15 mouse cellular contexts compared by ENCODE assay signal in genomic region chr4:84018135-84018534, GRCm38 (mm10).
A peak's percentile ranks its signal among the peaks of the same experiment; 100 is the strongest.
DNase-seq lines count a peak whose midpoint lies in the region; ATAC-seq and TF ChIP-seq lines count a peak whose summit lies in the region.
"Had no signal": no experiment of that assay in that cellular context is flagged by ENCODE, and none has a peak within 500 bp of the region (broad histone marks: within the 10 kb centered on the region; RNA-seq: fewer than 3 reads in every experiment).

No protein-coding gene starts in this region.

- H3K9me3 ChIP-seq in heart, embryonic 10.5 days = no peaks in the 10 kb centered on the region
- no peaks in the 10 kb centered on the region for H3K9me3 ChIP-seq in stomach, postnatal 0 days (ENCODE audit: control insufficient read depth, low read length)

- no peak for TF ChIP-seq EP300 in stomach, postnatal 0 days (optimal IDR thresholded peaks at IDR 0.05)

- no peak overlapping the region for H3K4me3 ChIP-seq in heart, embryonic 10.5 days
- H3K4me3 ChIP-seq in stomach, postnatal 0 days (ENCODE audit: low read depth, low read length) = no peak overlapping the region

- TF ChIP-seq CTCF in stomach, postnatal 0 days (IDR thresholded peaks at IDR 0.05; ENCODE audit: low read depth) = no peak

- H3K27me3 ChIP-seq in heart, embryonic 10.5 days (ENCODE audit: insufficient read depth, poor library complexity, severe bottlenecking) = 0 out of 2 replicates have a peak, but pooled peaks cover 3% of the 10 kb centered on the region
- no peaks in the 10 kb centered on the region for H3K27me3 ChIP-seq in stomach, postnatal 0 days (ENCODE audit: control insufficient read depth, insufficient read depth, low read length)
- H3K27me3 ChIP-seq: Patski had no signal

- no peak; the same call in 1 of the 2 replicates for ATAC-seq in stomach, postnatal 0 days (ENCODE audit: low FRiP score, low TSS enrichment)
- ATAC-seq: hindbrain, postnatal 0 days; liver, postnatal 0 days; Patski had no signal

- peaks cover 27% of the 10 kb centered on the region for H3K4me1 ChIP-seq in heart, embryonic 10.5 days
- H3K4me1 ChIP-seq in stomach, postnatal 0 days (replicated peaks; ENCODE audit: control insufficient read depth, insufficient read depth) = no peaks in the 10 kb centered on the region; the same call in 1 of the 2 replicates

- H3K4me2 ChIP-seq in stomach, postnatal 0 days (replicated peaks; ENCODE audit: low read depth) = no peak overlapping the region

- DNase-seq in heart, embryonic 10.5 days (ENCODE audit: low spot score) = no peak
- no peak for DNase-seq in heart, postnatal 4 days
- peak; percentile 2 for DNase-seq in lung, postnatal 14 days
- no peak for DNase-seq in lung, adult 18-20 months
- peak; percentile 12 to 23 for DNase-seq in heart, postnatal 14 days
- DNase-seq in stomach, postnatal 0 days (ENCODE audit: low spot score) = no peak
- no peak for DNase-seq in cerebellum, postnatal 25 days
- DNase-seq in frontal cortex, postnatal 25 days (ENCODE audit: low spot score in 2 of 2) = no peak
- DNase-seq: adrenal gland, postnatal 36 days; B cell, adult 2 months; cerebellum, adult 9-11 months; layer of hippocampus, postnatal 36 days; liver, postnatal 0 days had no signal

- intact Hi-C loops in heart, postnatal 14 days (cut with DNase I) = loop anchor here (10.0 kb wide), 1 partner anchor 223 kb away; no protein-coding TSS in a partner anchor

- H3K36me3 ChIP-seq in heart, embryonic 10.5 days = no peaks in the 10 kb centered on the region
- H3K36me3 ChIP-seq in stomach, postnatal 0 days (ENCODE audit: control insufficient read depth, insufficient read depth, low read length) = no peaks in the 10 kb centered on the region

- peak overlapping the region; percentile 39 for H3K27ac ChIP-seq in heart, embryonic 10.5 days
- peak overlapping the region; percentile 40; the same call in 1 of the 2 replicates for H3K27ac ChIP-seq in stomach, postnatal 0 days (replicated peaks)
- H3K27ac ChIP-seq: hindbrain, postnatal 0 days had no signal

- 70% methylated on average over 7 of the region's 7 CpGs for WGBS in heart, embryonic 10.5 days
- WGBS in stomach, postnatal 0 days = 44% methylated on average over 7 of the region's 7 CpGs

- H3K9ac ChIP-seq in stomach, postnatal 0 days (ENCODE audit: low read length) = no peak overlapping the region; the same call in 1 of the 2 replicates
- H3K9ac ChIP-seq: liver, postnatal 0 days had no signal

Comparison
In these comparisons a context has a peak if more than half of its experiments do, and no peak if none do; other contexts are left out.
1. DNase-seq: peak in lung, postnatal 14 days (single experiment) and heart, postnatal 14 days (2 of 2); none in heart, embryonic 10.5 days (single experiment), heart, postnatal 4 days (single experiment), lung, adult 18-20 months (0 of 2), stomach, postnatal 0 days (single experiment), cerebellum, postnatal 25 days (0 of 2) and frontal cortex, postnatal 25 days (0 of 2).